Mouse (Mus musculus) lung, embryonic 14.5 days (tissue): Measurements from ENCODE around the gene Dtymk. TPM values are rescaled to one million over a fixed set of nuclear protein-coding genes. Genes with fewer than 3 reads are reported as not detected.

Experiments used
- ATAC-seq: fragments of 200-750 bp; cut with Nextera tagmentation; 2 replicates; pipeline ENCODE4 v1.8.0; 2017; ENCODE audit warnings: mild to moderate bottlenecking, moderate TSS enrichment, moderate library complexity; ENCODE audit not compliant: insufficient read depth
- DNase-seq: peaks from one replicate; pipeline ENCODE4 v3.0.0-alpha.2; 2015
- H3K27ac ChIP-seq: fragments of 300-500 bp; sonication (generic); 2 replicates; pipeline ENCODE4 v1.5.1; 2014; ENCODE audit warnings: low read depth, mild to moderate bottlenecking, moderate library complexity
- H3K27me3 ChIP-seq: fragments of 300-500 bp; sonication (generic); 2 replicates; pipeline ENCODE4 v1.6.1; 2014; ENCODE audit warnings: low read length, control low read depth; ENCODE audit not compliant: insufficient read depth
- H3K36me3 ChIP-seq: fragments of 300-500 bp; sonication (generic); 2 replicates; pipeline ENCODE4 v1.6.1; 2014; ENCODE audit warnings: control low read depth; ENCODE audit not compliant: insufficient read depth
- H3K4me1 ChIP-seq: fragments of 300-500 bp; sonication (generic); 2 replicates; pipeline ENCODE4 v1.6.1; 2014; ENCODE audit warnings: antibody characterized with exemption, control low read depth; ENCODE audit not compliant: insufficient read depth
- H3K4me2 ChIP-seq: fragments of 300-500 bp; sonication (generic); 2 replicates; pipeline ENCODE4 v1.6.1; 2014; ENCODE audit warnings: mild to moderate bottlenecking
- H3K4me3 ChIP-seq: fragments of 300-500 bp; sonication (generic); 2 replicates; pipeline ENCODE4 v1.5.1; 2014; ENCODE audit warnings: low read depth, low read length
- H3K9ac ChIP-seq: fragments of 300-500 bp; sonication (generic); 2 replicates; pipeline ENCODE4 v1.6.1; 2014
- H3K9me3 ChIP-seq: fragments of 300-500 bp; sonication (generic); 2 replicates; pipeline ENCODE4 v1.6.1; 2016; ENCODE audit warnings: low read depth, low read length, control low read depth
- CTCF ChIP-seq: IDR thresholded peaks from 2 replicates; pipeline ENCODE4 v1.5.1; 2016; ENCODE audit warnings: antibody characterized with exemption, low read depth
- WGBS: fragments of 180-500 bp; shearing (Covaris S2); extraction: QIAGEN DNeasy Blood & Tissue Kit; methylation state at CpG from one replicate; pipeline ENCODE4 v1.1.7; 2014; 5-methylcytosine and 5-hydroxymethylcytosine counted together
- polyA plus RNA-seq: library from polyadenylated mRNA; unstranded; fragments of >200 nt; fragmentation: Nextera tagmentation; extraction: Ambion mirVana; gene quantifications from 2 replicates; pipeline ENCODE4 v1.2.1, GENCODE M21; 2014

Dtymk gene
- polyA plus RNA-seq, 1 experiment from 2014 or later = 295 TPM

GRCm38 (mm10) chr1:93748539-93748938 lies 53.2 kb downstream of the Dtymk start:
- Histone ChIP-seq H3K36me3 (peaks cover 26% of the 10 kb centered on the region), H3K27ac (no peak overlapping the region), H3K4me3 (no peak overlapping the region), H3K4me2 (no peak overlapping the region), H3K27me3 (no peaks in the 10 kb centered on the region), H3K9ac (no peak overlapping the region), H3K4me1 (0 out of 2 replicates have a peak, but pooled peaks cover 3% of the 10 kb centered on the region), H3K9me3 (no peaks in the 10 kb centered on the region)
- TF ChIP-seq CTCF = no peak
- ATAC-seq (no peak), DNase-seq (no peak)
- 89% methylated on average over 1 of the region's 1 CpGs for WGBS

GRCm38 (mm10) chr1:93746179-93746578 lies 55.6 kb downstream of the Dtymk start:
- Histone ChIP-seq H3K4me2 (no peak overlapping the region), H3K9me3 (no peaks in the 10 kb centered on the region), H3K27ac (no peak overlapping the region), H3K27me3 (no peaks in the 10 kb centered on the region), H3K9ac (no peak overlapping the region), H3K4me1 (no peaks in the 10 kb centered on the region), H3K36me3 (peaks cover 26% of the 10 kb centered on the region), H3K4me3 (no peak overlapping the region)
- ATAC-seq (no peak), DNase-seq (no peak)
- WGBS = 82% methylated on average over 5 of the region's 5 CpGs
- no peak for TF ChIP-seq CTCF

- H3K4me3 ChIP-seq = no peak overlapping the region
- DNase-seq (no peak), ATAC-seq (no peak)
- no peak overlapping the region for H3K27ac ChIP-seq
- 0 out of 2 replicates have a peak, but pooled peaks have one; percentile 6 for TF ChIP-seq CTCF
- no peaks in the 10 kb centered on the region for H3K9me3 ChIP-seq
- H3K36me3 ChIP-seq = 0 out of 2 replicates have a peak, but pooled peaks cover 3% of the 10 kb centered on the region
- no peaks in the 10 kb centered on the region for H3K4me1 ChIP-seq
- no peak overlapping the region for H3K9ac ChIP-seq
- no peaks in the 10 kb centered on the region for H3K27me3 ChIP-seq
- H3K4me2 ChIP-seq = no peak overlapping the region
These were observed 58.8 kb downstream of the Dtymk start for GRCm38 (mm10) chr1:93742910-93743309.

Other genes with a start within 250 kb of the Dtymk start
- 180 and 181 TPM in 2 replicates for gene Stk25, start 143.3 kb downstream of the Dtymk start, polyA plus RNA-seq
- 81.4 and 90.1 TPM in 2 replicates for gene Bok, start 116.3 kb downstream of the Dtymk start, polyA plus RNA-seq
- 92.2 and 94.0 TPM in 2 replicates for gene Atg4b, start 50.4 kb downstream of the Dtymk start, polyA plus RNA-seq
- 48.4 and 52.7 TPM in 2 replicates for gene Thap4, start 47.1 kb downstream of the Dtymk start, polyA plus RNA-seq
- gene Ing5, start 2.0 kb upstream of the Dtymk start, polyA plus RNA-seq = 22.7 and 24.8 TPM in 2 replicates
- gene D2hgdh, start 23.0 kb upstream of the Dtymk start, polyA plus RNA-seq = 11.0 and 11.1 TPM in 2 replicates
- not detected in 2 replicates for gene Gal3st2, start 59.4 kb upstream of the Dtymk start, polyA plus RNA-seq
- gene Gal3st2b, start 116.4 kb upstream of the Dtymk start, polyA plus RNA-seq = not detected in 2 replicates
- not detected in 2 replicates for gene Gal3st2c, start 188.6 kb upstream of the Dtymk start, polyA plus RNA-seq
- gene Neu4, start 218.5 kb upstream of the Dtymk start, polyA plus RNA-seq = not detected in 2 replicates